Mouse (Mus musculus) urinary bladder, adult 18-20 months (tissue): ENCODE measurements around the gene Frmd4a.

Source experiments
- DNase-seq, 2 experiments: peaks; one replicate each; pipeline ENCODE4 v3.0.0; 2022; ENCODE audit warnings: low spot score in 2 of 2, mixed read lengths in 2 of 2

The Frmd4a gene

GRCm38 (mm10) chr2:4286390-4286901, 268.9 kb downstream of the Frmd4a start:
- DNase-seq, result no peak

GRCm38 (mm10) chr2:4290475-4290874, 273.0 kb downstream of the Frmd4a start:
- DNase-seq, result no peak

DNA sequence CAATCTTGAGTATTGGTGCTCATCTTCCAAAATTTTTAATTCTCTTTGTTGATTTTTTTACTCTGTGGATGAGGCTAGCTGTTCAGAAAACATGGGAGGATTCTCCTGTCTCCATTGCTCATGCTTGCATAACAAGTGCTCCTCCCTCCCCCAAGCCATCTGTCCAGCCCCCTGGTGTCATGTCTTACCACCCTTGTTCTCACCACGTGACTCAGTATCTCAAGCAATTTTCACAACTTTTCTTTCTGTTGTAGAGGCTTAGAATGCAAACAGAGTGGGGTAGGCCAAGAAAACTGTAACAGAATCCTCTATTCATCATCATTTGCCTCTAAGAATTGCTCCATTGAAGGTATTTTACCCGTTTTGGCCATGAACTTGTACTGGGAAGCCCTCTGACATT, 273.6 kb downstream of the Frmd4a start:
- DNase-seq, result no peak

- DNase-seq, result no peak
Observed at GRCm38 (mm10) chr2:4291671-4292070, 274.2 kb downstream of the Frmd4a start.

GRCm38 (mm10) chr2:4293726-4294125, 276.2 kb downstream of the Frmd4a start:
- DNase-seq, result no peak

DNA sequence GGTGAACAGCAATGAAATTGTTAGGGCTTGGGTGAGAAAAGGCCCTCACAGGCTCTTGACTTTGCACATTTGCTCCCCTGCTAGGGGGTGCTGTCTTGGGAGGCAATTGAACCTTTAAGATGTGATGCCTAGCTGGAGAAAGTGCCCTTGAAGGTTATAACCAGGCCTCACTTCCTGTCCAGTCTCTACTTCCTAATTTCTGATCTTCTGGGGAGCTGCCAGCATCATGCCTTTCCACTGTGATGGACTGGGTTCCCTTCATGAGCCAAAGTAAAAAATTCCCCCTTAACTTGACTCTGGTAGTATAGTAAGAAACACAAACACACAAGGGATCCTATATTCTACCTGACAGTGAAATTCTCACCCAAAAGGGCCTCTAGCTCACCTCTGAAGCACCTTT, 278.1 kb downstream of the Frmd4a start:
- DNase-seq, result no peak

GRCm38 (mm10) chr2:4296881-4297280, 279.4 kb downstream of the Frmd4a start:
- no peak for DNase-seq

DNA sequence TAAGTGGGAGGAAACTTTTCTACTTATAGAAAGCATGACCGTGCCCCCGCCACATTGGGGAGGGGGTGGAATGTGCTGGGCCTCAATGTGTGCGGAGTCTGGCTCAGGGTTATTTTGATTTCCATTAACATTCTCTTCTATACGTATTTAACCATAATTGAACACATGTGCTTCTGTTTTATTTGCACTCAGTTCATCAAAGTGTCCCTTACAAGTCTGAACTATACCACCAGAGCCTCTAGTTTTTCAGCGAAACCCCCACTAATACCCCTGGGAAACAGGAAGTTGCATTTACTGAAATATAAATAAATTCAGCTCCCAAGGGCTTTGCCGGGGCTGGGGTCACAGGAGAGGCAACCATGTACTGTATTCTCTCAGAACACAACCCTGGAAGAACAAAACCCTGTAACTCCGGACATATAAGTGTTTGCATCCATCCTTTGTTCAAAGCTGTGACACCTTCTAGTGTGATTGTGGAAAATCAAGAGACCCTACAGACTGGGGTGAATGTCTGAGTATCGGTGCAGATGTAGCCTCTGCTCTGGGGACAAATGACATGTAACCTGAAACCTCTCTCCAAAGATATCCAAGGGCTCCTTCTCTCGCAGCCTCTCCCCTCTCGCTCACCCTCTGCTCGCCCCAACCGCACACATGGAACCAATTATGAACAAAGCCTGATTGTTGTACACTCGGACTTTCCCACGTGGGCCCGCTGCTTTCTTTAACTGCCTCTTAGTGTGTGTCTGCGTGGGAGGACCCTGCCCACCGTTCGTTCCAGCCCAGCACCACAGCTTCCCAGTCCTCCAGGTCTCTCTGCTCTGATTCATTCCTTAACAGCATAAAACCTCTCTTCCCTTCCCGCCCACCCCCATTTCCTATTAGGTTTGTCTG, 281.1 kb downstream of the Frmd4a start:
- DNase-seq, result no peak

DNA sequence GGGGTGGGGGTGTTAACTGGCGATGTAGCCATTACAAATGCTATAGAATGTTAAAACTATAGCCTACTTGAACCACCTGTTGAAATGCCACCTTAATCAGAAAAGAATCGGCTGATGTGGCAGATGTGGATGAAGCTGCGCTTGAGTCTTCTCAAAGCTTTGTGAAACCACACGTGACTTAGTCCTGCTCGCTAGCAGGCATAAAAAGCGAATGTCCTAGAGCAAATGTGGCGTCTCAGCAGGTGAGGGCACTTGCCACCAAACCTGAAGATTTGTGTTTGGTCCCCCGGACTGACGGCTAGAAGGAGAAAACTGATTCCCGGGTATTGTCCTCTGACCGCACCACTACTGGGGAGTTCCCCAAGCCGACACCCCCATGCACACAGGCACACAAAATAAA, 282.1 kb downstream of the Frmd4a start:
- DNase-seq, result no peak

- DNase-seq, result no peak
Observed at GRCm38 (mm10) chr2:4300383-4300811, 282.9 kb downstream of the Frmd4a start.

- DNase-seq, result no peak
Observed at GRCm38 (mm10) chr2:4300816-4301215, 283.3 kb downstream of the Frmd4a start.

DNA sequence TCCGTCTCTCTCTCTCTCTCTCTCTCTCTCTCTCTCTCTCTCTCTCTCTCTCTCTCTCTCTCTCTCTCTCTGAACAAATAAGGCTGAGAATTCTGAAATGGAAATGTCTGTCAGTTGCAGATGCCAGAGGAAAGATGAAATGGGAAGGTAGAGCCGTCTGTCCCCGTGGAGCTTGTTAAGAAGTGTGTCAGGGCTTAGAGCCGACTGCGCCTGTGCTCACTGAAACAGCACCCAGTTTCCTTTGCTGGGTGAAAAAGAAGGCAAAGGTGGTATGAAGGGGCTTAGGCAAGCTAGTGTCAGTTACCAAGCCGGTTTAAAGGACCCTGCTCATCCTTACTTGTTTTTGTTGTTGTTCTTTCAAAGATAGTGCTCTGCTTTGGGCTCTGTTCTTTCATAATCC, 283.7 kb downstream of the Frmd4a start:
- DNase-seq, result no peak

DNA sequence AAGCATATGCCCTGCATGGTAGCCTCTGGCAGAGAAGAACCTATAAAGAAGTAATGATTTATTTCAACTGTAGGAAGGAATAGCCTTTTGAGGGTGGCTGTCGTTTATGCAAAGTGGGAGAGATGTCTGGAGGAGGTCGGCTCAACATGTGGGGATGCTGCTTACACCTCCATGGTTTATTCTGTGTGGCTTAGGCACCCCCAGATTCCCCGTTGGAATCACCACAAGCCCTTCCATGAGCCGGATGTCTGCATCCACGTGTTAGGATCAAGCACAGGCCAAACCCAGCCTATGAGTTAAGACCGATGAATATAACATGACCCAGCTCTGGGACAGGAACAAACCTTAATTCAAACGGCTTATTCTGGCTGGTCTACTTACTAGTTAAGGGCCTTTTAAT, 284.2 kb downstream of the Frmd4a start:
- no peak for DNase-seq

GRCm38 (mm10) chr2:4302119-4302518, 284.6 kb downstream of the Frmd4a start:
- DNase-seq, result no peak

DNA sequence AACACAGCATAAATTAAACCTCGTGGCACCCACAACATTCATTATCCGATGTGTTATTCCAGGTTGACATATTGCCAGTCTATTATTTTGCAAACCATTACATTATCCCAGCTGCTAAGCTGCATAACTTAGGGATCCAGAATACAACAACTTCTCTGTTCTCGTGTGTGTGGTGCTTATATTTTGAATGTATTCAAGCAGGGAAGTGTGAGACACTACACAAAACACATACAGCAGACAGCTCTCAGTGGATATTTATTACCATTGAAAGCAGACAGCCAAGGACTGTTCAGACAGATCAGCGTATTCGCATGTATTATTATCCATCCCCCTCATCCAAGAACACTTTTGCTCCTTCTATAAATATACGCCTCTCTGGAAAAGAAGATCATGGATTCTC, 289.6 kb downstream of the Frmd4a start:
- DNase-seq, result no peak

GRCm38 (mm10) chr2:4314545-4314944, 297.0 kb downstream of the Frmd4a start:
- no peak for DNase-seq

DNA sequence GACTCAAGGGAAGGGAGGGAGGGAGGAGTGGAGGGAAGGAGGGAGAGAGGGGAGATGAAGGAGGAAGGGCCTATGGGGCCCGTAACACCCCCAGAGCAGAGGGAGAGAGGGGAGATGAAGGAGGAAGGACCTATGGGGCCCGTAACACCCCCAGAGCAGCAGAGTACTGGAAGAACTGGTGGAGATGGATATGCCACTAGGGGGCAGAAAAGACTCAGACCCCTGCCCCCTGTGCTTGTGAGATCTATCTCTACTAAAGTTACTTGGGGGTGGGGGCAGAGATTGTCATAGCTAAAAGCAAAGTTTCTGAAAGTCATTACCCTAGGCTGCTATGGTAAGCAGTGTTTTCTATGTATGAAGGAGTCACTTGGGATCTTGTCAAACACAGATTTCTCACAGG, 299.1 kb downstream of the Frmd4a start:
- no peak for DNase-seq

DNA sequence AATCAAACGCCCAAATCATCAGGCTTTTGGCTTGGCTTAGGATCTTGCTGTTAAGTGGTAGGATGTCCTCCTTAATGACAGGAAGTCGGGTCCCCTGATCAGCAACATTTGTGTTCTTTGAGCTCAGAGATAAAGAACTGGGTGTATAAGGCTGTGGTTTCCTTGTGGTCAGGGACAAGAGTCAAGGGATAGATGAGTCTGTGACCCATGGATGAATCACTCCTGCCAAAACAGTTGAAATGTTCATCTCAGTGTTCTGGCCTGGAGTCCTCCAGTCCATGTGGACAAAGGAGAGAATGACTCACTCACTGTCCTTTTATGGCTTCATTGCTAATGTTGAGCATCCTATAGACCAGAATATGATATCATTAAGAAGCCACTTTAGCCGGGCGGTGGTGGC, 300.6 kb downstream of the Frmd4a start:
- DNase-seq, result no peak

GRCm38 (mm10) chr2:4326241-4327010, 308.9 kb downstream of the Frmd4a start:
- DNase-seq, result no peak

- DNase-seq, result no peak
Observed at GRCm38 (mm10) chr2:4327011-4327340, 309.5 kb downstream of the Frmd4a start.

DNA sequence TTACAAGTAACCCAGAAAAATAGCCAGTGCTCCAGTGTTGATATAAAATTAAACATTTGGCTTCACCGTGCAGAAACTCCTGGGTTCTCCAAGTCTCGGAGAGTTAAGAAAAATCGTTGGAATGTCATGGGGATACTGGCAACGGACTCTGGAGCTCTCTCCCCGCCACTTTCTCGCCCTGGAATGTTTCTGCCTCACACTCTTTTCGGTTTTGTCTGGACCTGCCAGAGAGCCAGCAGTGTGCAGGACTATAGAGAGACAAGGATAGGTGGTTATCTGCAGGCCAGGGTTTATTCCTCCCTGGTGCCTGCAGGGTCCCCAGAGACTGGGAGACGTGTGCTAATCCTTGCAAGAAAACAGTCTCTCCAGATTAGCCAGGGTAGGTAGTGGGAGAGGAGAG, 314.9 kb downstream of the Frmd4a start:
- DNase-seq, result no peak

- no peak for DNase-seq
Observed at GRCm38 (mm10) chr2:4334201-4334600, 316.7 kb downstream of the Frmd4a start.

DNA sequence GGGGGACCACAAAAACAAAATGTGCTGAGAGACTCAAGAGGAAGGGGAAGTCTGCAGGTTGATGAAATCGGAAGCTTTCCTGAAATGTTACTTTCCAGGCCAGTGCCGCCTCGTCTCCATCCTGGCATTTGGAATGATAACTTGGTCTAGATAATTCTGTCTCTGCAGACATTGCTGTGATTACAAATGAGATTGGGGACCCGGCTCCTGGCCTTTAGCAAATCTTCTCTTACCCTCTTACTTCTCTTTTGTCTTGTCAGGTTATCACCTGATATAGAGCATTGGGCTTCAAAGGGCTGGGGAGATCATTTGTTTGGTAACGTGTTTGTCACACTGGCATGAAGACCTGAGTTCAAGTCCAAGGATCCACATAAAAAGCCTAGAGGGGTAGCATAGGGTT, 317.4 kb downstream of the Frmd4a start:
- DNase-seq, result no peak
